Mouse (Mus musculus) adrenal gland, adult 2 months (tissue): ENCODE measurements around the gene Olfr544. TPM values are rescaled to one million over a fixed set of nuclear protein-coding genes. Genes with fewer than 3 reads are reported as not detected.
"Not testable (repeated sequence)": the region's sequence is repeated elsewhere in the genome, so short reads cannot be mapped to it uniquely, and the experiment has no call there.

Experiments used
- DNase-seq: peaks from one replicate; pipeline ENCODE4 v3.0.0; 2021
- long read RNA-seq: library from polyadenylated mRNA; stranded (forward); transcript quantifications from one replicate; pipeline ENCODE4 v2.0.0, GENCODE M21; 2021
- polyA plus RNA-seq: library from polyadenylated mRNA; depleted of rRNA; stranded (reverse); fragments of >200 nt; gene quantifications from 2 replicates; pipeline ENCODE4 v1.2.3, GENCODE M21; 2012; rRNA removed
- total RNA-seq, 2 experiments: library from RNA; stranded (reverse); gene quantifications; 2 replicates each; pipeline ENCODE4 v1.2.3; 2021

Olfr544 gene
- total RNA-seq (not detected), polyA plus RNA-seq (not detected in 2 replicates)
- long read RNA-seq, result 0 reads

DNA sequence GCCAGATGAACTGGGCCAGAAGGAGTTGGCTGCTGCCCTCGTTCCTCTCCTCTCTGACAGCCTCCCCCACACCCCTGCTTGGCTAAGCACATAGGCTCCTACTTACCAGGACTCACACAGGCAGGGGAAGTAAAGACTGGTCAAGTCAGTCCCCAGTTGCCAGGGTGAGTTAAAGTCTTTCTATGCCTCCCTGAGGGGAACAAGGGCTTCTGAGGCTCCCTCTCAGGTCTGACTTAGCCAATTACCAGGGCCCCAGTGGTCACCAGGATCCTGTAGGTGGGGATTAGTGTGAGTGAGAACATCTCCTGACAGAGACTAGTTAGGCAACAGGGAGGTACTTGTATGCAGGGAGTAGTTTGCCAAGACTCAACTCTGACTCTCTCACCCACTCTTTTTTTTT, at the start of gene Olfr544:
Olfr544 (minus strand) TSS at position 153 of the 400 bp plus-strand sequence.
- DNase-seq, result no peak

DNA sequence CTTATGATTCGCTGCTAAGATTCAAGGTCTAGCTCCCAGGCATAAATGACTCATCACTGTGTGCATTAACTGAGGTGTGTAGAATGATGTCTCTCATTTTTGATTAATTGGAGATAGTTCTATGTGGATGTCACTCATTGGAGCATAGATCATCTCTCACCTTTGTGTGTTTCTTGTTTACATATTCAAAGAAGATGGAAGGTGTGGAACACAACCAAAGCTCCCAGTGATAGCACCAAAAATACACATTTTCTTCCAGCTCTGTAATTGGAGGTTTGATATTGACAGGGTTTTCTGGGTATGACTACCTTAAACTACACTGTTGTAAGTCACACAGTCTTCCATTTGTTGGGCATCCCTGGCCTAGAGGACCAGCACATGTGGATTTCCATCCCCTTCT, 46.3 kb upstream of the Olfr544 start, which contains the start of gene Olfr547:
Olfr547 (plus strand) TSS at position 301 of the 400 bp plus-strand sequence.
- DNase-seq, result no peak

GRCm38 (mm10) chr7:102529052-102529451, 40.9 kb upstream of the Olfr544 start:
- no peak for DNase-seq

GRCm38 (mm10) chr7:102517051-102517335, 28.9 kb upstream of the Olfr544 start:
- peak; percentile 17 for DNase-seq

GRCm38 (mm10) chr7:102516261-102517050, 28.3 kb upstream of the Olfr544 start:
- DNase-seq, result peak; percentile 15

DNA sequence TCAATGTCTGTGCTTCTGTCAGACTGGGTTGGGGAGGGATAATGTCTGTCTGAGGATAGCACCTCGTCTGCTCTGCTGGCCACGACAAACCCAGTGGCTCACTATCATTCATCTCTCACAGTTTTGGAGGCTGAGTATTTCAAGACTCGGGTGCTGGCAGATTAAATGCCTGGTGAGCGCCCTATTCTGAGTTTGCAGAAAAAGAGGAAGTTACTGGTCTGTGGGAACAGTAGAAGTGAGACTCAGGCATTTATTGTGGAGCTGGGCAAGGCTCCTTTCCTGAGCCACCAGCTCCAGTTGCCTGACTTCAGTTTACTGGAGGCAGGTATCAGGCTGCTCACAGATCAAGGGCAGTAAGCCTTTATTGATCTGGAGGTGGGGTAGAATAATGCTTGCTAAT, 26.0 kb upstream of the Olfr544 start:
- DNase-seq, result no peak

- DNase-seq, result peak; percentile 90
Measured at GRCm38 (mm10) chr7:102512814-102513435, 24.8 kb upstream of the Olfr544 start.

- no peak for DNase-seq
Measured at GRCm38 (mm10) chr7:102511927-102512326, 23.8 kb upstream of the Olfr544 start.

GRCm38 (mm10) chr7:102509726-102510125, 21.6 kb upstream of the Olfr544 start:
- no peak for DNase-seq

GRCm38 (mm10) chr7:102508666-102509065, 20.6 kb upstream of the Olfr544 start:
- no peak for DNase-seq

- no peak for DNase-seq
Measured at GRCm38 (mm10) chr7:102508066-102508465, 20.0 kb upstream of the Olfr544 start.

- peak; percentile 76 for DNase-seq
Measured at GRCm38 (mm10) chr7:102506848-102507247, 18.7 kb upstream of the Olfr544 start.

- DNase-seq, result no peak
Measured at GRCm38 (mm10) chr7:102501986-102502385, 13.9 kb upstream of the Olfr544 start.

- DNase-seq, result no peak
Measured at GRCm38 (mm10) chr7:102499473-102499872, 11.4 kb upstream of the Olfr544 start, which contains the start of gene Olfr545. Gene Olfr545, minus strand, starts transcription at chr7:102499573.

DNA sequence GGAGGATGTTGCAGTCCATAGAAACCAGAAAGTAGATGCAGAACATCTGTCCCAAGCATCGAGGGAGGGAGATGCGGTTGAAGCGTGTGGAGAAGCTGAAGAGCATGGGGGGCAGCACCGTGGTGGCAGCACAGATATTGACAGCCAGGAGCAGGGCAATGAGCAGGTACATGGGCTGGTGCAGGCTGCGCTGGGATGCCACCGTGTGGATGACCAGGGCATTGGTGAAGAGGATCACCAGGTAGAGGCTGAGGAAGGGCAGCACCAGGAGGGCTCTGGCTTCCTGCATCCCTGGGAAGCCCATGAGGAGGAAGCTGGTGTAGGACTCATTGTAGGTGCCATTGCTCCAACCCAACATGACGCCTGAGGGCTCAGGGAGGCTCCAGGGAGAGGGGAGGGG, 6.3 kb upstream of the Olfr544 start:
- DNase-seq, result not testable (repeated sequence)

DNA sequence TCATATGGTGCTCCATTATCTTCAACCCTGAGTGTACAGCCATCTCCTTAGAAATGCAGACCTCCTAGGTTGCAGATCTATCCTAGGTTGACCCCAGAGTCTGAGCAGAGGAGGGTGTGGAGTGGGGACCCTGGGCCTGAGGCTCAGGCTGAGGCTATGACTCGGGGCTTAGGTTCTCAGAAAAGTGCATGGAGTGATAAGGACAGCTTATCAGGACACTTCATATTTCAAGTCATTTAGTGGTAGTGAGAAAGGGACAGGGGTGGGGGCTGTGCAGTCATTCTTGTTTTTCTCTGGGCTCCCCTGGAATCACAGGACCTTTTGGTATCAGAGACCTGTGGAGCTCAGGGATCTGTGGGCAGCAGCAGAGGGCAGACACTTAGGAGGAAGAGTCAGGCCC, 2.0 kb downstream of the Olfr544 start:
- no peak for DNase-seq

DNA sequence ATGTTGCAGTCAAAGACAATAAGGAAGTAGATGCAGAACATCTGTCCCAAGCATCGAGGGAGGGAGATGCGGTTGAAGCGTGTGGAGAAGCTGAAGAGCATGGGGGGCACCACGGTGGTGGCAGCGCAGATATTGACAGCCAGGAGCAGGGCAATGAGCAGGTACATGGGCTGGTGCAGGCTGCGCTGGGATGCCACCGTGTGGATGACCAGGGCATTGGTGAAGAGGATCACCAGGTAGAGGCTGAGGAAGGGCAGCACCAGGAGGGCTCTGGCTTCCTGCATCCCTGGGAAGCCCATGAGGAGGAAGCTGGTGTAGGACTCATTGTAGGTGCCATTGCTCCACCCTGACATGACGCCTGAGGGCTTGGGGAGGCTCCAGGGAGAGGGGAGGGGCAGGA, 3.3 kb downstream of the Olfr544 start:
- DNase-seq, result not testable (repeated sequence)

DNA sequence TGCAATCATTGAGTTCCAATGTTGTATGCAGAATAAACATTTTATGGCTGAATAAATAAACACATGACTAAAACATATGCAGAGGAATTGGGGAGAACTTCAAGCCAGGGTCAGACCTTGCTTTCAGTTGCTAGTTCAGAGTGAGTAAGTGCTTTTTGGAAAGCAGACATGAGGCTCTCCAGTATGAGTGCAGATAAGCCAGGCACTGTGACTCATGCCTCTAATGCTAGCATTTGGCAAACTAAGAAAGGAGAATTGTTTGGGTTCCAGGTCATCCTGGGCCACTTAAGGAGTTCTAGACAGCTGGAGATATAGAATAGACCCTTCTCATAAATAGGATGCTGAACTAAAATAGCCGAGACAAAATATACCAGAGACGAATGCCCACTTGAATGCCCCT, 4.4 kb downstream of the Olfr544 start:
- peak; percentile 58 for DNase-seq

DNA sequence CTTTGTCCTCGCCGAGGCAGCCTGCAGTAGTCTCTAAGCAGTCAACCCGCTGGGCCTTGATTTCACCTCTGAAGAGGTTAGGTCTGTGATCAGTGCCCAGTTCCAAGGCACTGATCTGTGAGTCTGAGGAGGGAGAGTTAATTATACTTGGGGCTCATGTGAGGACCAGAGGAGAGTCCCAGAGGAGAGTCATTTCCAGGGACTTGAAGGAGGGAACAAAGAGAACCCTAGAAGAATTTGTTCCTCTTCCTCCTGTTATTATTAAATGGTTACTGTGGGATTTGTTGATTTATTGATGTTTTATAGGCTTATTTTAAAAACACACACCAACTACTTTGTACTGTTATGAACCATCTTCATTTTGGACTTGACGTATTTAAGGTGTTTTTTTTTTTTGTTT, 6.5 kb downstream of the Olfr544 start, which contains the start of gene Olfr543:
Olfr543 (minus strand) TSS at position 101 of the 400 bp plus-strand sequence.
- DNase-seq, result no peak

GRCm38 (mm10) chr7:102480821-102481220, 7.3 kb downstream of the Olfr544 start:
- DNase-seq, result peak; percentile 50

DNA sequence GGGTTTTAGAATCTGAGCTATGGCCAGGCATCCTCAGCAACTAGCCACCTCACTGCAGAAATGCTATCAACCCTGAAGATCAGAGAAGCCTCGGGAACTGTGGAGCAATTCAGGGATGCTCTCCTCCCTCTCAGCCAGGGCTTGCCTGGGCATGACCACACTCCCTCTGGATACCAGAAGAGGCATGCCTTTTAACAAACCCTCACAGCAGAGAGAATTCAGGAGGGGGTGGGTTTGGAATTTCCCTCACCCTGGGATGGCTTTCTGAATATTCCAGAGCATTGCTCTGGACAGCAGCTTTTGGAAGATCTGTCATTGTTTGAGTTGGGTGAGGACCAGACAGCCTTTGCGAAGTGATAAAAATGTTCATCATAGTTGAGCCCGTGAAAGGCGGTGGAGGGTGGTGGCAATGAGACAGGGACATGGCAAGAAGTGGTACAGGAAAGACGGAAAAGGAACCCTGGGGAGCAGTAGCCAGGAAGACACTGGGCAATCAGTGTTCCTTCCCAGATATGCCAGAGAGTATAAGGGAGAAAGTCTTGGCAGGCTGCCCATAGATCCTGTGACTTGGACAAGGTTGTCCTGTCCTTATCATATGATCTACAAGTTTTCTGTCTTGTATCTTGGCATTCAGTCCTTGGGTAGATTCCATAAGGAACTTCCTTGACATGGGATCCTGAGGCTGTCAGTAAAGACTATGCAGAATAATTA, 8.6 kb downstream of the Olfr544 start:
- DNase-seq, result peak; percentile 75

DNA sequence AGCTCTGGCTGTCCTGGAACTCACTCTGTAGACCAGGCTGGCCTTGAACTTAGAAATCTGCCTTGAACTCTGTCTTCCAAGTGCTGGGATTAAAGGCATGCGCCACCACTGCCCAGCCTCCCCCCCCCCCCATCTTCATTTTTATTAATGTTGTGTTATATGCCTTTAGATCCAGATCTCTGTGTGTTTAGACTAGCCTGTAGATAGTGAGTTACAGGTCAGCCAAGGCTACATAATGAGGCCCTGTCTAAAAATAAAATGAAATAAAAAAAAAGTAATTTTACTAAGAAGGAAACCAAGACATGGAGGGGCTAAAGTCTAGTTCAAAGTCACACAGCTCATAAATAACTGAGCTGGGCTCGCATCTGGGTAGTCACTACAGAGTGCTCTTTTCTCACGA, 9.2 kb downstream of the Olfr544 start:
- DNase-seq, result no peak

DNA sequence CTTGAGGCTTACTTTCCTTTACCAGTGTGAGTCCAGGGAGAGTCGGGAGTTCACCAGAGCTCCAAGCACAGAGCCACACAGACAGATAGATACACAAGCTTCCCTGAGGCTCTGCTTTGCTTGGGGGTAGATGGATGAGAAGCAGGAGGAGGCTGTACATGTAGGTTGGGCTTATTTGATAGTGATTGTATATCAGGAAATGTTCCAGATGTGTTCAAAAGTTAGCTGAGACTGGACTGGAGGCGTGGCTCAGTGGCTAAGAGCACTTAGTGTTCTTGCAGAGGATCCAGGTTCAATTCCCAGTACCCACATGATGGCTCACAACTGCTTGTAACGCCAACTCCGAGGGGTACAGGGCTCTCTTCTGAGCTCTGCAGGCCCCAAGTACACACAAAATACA, 9.7 kb downstream of the Olfr544 start:
- no peak for DNase-seq
